In genomic region chr15:97291291-97292050, GRCm38 (mm10) we compare ENCODE assay signal across 10 mouse cellular contexts. TPM values are rescaled to one million over a fixed set of nuclear protein-coding genes. Genes with fewer than 3 reads are reported as not detected.
A peak's percentile ranks its signal among the peaks of the same experiment; 100 is the strongest.
DNase-seq lines count a peak whose midpoint lies in the region; ATAC-seq and TF ChIP-seq lines count a peak whose summit lies in the region.
"Had no signal": no experiment of that assay in that cellular context is flagged by ENCODE, and none has a peak within 500 bp of the region (broad histone marks: within the 10 kb centered on the region; RNA-seq: fewer than 3 reads in every experiment).

No protein-coding gene starts in this region.

- no peak overlapping the region for H3K4me3 ChIP-seq in left cerebral cortex, adult 2 months
- no peak overlapping the region for H3K4me3 ChIP-seq in forebrain, embryonic 12.5 days (replicated peaks)
- H3K4me3 ChIP-seq in hindbrain, embryonic 13.5 days = no peak overlapping the region
- H3K4me3 ChIP-seq: erythroblast, embryonic 14.5 days had no signal

- WGBS in forebrain, embryonic 12.5 days = 88% methylated on average over 21 of the region's 21 CpGs
- 85% methylated on average over 21 of the region's 21 CpGs for WGBS in hindbrain, embryonic 13.5 days

- no peaks in the 10 kb centered on the region for H3K9me3 ChIP-seq in forebrain, embryonic 12.5 days
- H3K9me3 ChIP-seq in hindbrain, embryonic 13.5 days = no peaks in the 10 kb centered on the region; the same call in 1 of the 2 replicates

- no peaks in the 10 kb centered on the region for H3K4me1 ChIP-seq in forebrain, embryonic 12.5 days
- no peaks in the 10 kb centered on the region for H3K4me1 ChIP-seq in hindbrain, embryonic 13.5 days (replicated peaks)

- no peak for ATAC-seq in forebrain, embryonic 12.5 days (ENCODE audit: low FRiP score)
- no peak for ATAC-seq in hindbrain, embryonic 13.5 days (ENCODE audit: low FRiP score)

- H3K9ac ChIP-seq in forebrain, embryonic 12.5 days = no peak overlapping the region
- no peak overlapping the region for H3K9ac ChIP-seq in hindbrain, embryonic 13.5 days

- intact Hi-C loops in gastrocnemius, postnatal 36 days (cut with DNase I) = no loop called here
- intact Hi-C loops in left cerebral cortex, adult 2 months (cut with DNase I) = no loop called here

- no peak for TF ChIP-seq CTCF in left cerebral cortex, adult 2 months (IDR thresholded peaks at IDR 0.05)

- no peaks in the 10 kb centered on the region for H3K36me3 ChIP-seq in forebrain, embryonic 12.5 days (replicated peaks)
- peaks cover 3% of the 10 kb centered on the region for H3K36me3 ChIP-seq in hindbrain, embryonic 13.5 days

- DNase-seq in embryo, embryonic 10 days (ENCODE audit: low spot score) = peak; percentile 32
- no peak for DNase-seq in embryo, embryonic 10.5 days (ENCODE audit: low spot score)
- DNase-seq in adipocyte (ENCODE audit: low spot score) = peak; percentile 84
- peak; percentile 29 to 33 for DNase-seq in gastrocnemius, postnatal 36 days
- peak; percentile 20 to 38 for DNase-seq in left cerebral cortex, adult 2 months (ENCODE audit: extremely low spot score in 1 of 2, low spot score in 2 of 2)
- no peak for DNase-seq in cerebellum, adult 8-10 months
- DNase-seq: layer of hippocampus, adult 9-11 months had no signal

- H3K27me3 ChIP-seq in forebrain, embryonic 12.5 days = no peaks in the 10 kb centered on the region
- H3K27me3 ChIP-seq in hindbrain, embryonic 13.5 days = no peaks in the 10 kb centered on the region

- H3K27ac ChIP-seq in left cerebral cortex, adult 2 months = peak overlapping the region; percentile 5; the same call in 1 of the 2 replicates
- H3K27ac ChIP-seq in forebrain, embryonic 12.5 days = no peak overlapping the region
- H3K27ac ChIP-seq in hindbrain, embryonic 13.5 days = no peak overlapping the region

- no peak overlapping the region for H3K4me2 ChIP-seq in forebrain, embryonic 12.5 days
- no peak overlapping the region for H3K4me2 ChIP-seq in hindbrain, embryonic 13.5 days

RNA-seq across cellular contexts. Expression of gene Amigo2, which starts 44.4 kb away (rescaled TPM):
- total RNA-seq in gastrocnemius, postnatal 36 days (2021) = 1 to 10 TPM in 1 of 2 experiments, under 1 TPM in 1; 0.97 to 1.8 TPM
- total RNA-seq in left cerebral cortex, adult 2 months (2021) = 1 to 10 TPM; 5.1 to 6.8 TPM
- 3.9 and 4.5 TPM in 2 replicates for polyA plus RNA-seq in forebrain, embryonic 12.5 days (2016; fragmentation: Nextera tagmentation; extraction: Ambion mirVana)
- 7.2 and 8.7 TPM in 2 replicates for polyA plus RNA-seq in hindbrain, embryonic 13.5 days (2015; fragmentation: Nextera tagmentation; extraction: Ambion mirVana)
- polyA plus RNA-seq: erythroblast, embryonic 14.5 days had no signal

RNA-seq across cellular contexts. Expression of gene Pced1b, which starts 44.6 kb away (rescaled TPM):
- total RNA-seq in gastrocnemius, postnatal 36 days (2021) = 1 to 10 TPM; 1.1 to 1.4 TPM
- total RNA-seq in left cerebral cortex, adult 2 months (2021) = 1 to 10 TPM; 6.3 TPM
- polyA plus RNA-seq in forebrain, embryonic 12.5 days (2016; fragmentation: Nextera tagmentation; extraction: Ambion mirVana) = 3.3 and 4.2 TPM in 2 replicates
- polyA plus RNA-seq in hindbrain, embryonic 13.5 days (2015; fragmentation: Nextera tagmentation; extraction: Ambion mirVana) = 4.2 and 4.5 TPM in 2 replicates

Comparison
In these comparisons a context has a peak if more than half of its experiments do, and no peak if none do; other contexts are left out.
1. DNase-seq: peak in embryo, embryonic 10 days (single experiment), adipocyte (single experiment), gastrocnemius, postnatal 36 days (2 of 2) and left cerebral cortex, adult 2 months (2 of 2); none in embryo, embryonic 10.5 days (single experiment) and cerebellum, adult 8-10 months (single experiment).